In genomic region chr2:91278749-91279371, GRCm38 (mm10) we compare ENCODE assay signal across 9 mouse cellular contexts. TPM values are rescaled to one million over a fixed set of nuclear protein-coding genes. Genes with fewer than 3 reads are reported as not detected.
DNase-seq lines count a peak whose midpoint lies in the region; ATAC-seq and TF ChIP-seq lines count a peak whose summit lies in the region.
"Had no signal": no experiment of that assay in that cellular context is flagged by ENCODE, and none has a peak within 500 bp of the region (broad histone marks: within the 10 kb centered on the region; RNA-seq: fewer than 3 reads in every experiment).

No protein-coding gene starts in this region.

- no peak overlapping the region for H3K27ac ChIP-seq in forebrain, embryonic 15.5 days (replicated peaks)
- H3K27ac ChIP-seq in stomach, postnatal 0 days (replicated peaks) = peak overlapping the region; percentile 35; the same call in 1 of the 2 replicates
- H3K27ac ChIP-seq: limb, embryonic 15.5 days had no signal

- WGBS in forebrain, embryonic 15.5 days = 45% methylated on average over 10 of the region's 10 CpGs
- 30% methylated on average over 10 of the region's 10 CpGs for WGBS in stomach, postnatal 0 days

- no peaks in the 10 kb centered on the region for H3K27me3 ChIP-seq in forebrain, embryonic 15.5 days
- H3K27me3 ChIP-seq in stomach, postnatal 0 days (ENCODE audit: control insufficient read depth, insufficient read depth, low read length) = no peaks in the 10 kb centered on the region
- H3K27me3 ChIP-seq: limb, embryonic 15.5 days had no signal

- no peak for TF ChIP-seq EP300 in stomach, postnatal 0 days (optimal IDR thresholded peaks at IDR 0.05)

- TF ChIP-seq CTCF in stomach, postnatal 0 days (IDR thresholded peaks at IDR 0.05; ENCODE audit: low read depth) = peak; percentile 83

- DNase-seq in right cerebral cortex, adult 18-20 months = peak; percentile 52
- no peak for DNase-seq in right cerebral cortex, postnatal 36 days (ENCODE audit: low spot score in 2 of 2)
- peak; percentile 68 to 73 for DNase-seq in cerebellum, adult 18-20 months
- DNase-seq in kidney, postnatal 10 days = peak; percentile 81
- DNase-seq in lung, postnatal 4 days = peak; percentile 63 to 70
- peak; percentile 72 for DNase-seq in stomach, postnatal 0 days (ENCODE audit: low spot score)
- DNase-seq in urinary bladder, adult 18-20 months (ENCODE audit: low spot score in 2 of 2) = no peak

- no peak overlapping the region for H3K4me2 ChIP-seq in forebrain, embryonic 15.5 days (replicated peaks)
- no peak overlapping the region for H3K4me2 ChIP-seq in stomach, postnatal 0 days (replicated peaks; ENCODE audit: low read depth)
- H3K4me2 ChIP-seq: limb, embryonic 15.5 days had no signal

- H3K9me3 ChIP-seq in forebrain, embryonic 15.5 days = no peaks in the 10 kb centered on the region
- H3K9me3 ChIP-seq in stomach, postnatal 0 days (ENCODE audit: control insufficient read depth, low read length) = no peaks in the 10 kb centered on the region
- H3K9me3 ChIP-seq: limb, embryonic 15.5 days had no signal

- H3K4me3 ChIP-seq in forebrain, embryonic 15.5 days = no peak overlapping the region
- no peak overlapping the region for H3K4me3 ChIP-seq in stomach, postnatal 0 days (ENCODE audit: low read depth, low read length)
- H3K4me3 ChIP-seq: limb, embryonic 15.5 days had no signal

- H3K4me1 ChIP-seq in forebrain, embryonic 15.5 days = peaks cover 2% of the 10 kb centered on the region; the same call in 1 of the 2 replicates
- no peaks in the 10 kb centered on the region for H3K4me1 ChIP-seq in stomach, postnatal 0 days (replicated peaks; ENCODE audit: control insufficient read depth, insufficient read depth)

- peaks cover 43% of the 10 kb centered on the region for H3K36me3 ChIP-seq in forebrain, embryonic 15.5 days
- H3K36me3 ChIP-seq in stomach, postnatal 0 days (ENCODE audit: control insufficient read depth, insufficient read depth, low read length) = peaks cover 19% of the 10 kb centered on the region

- H3K9ac ChIP-seq in forebrain, embryonic 15.5 days (replicated peaks) = no peak overlapping the region
- no peak overlapping the region for H3K9ac ChIP-seq in stomach, postnatal 0 days (ENCODE audit: low read length)
- H3K9ac ChIP-seq: limb, embryonic 15.5 days had no signal

- peak; percentile 62 for ATAC-seq in forebrain, embryonic 15.5 days (replicated peaks)
- ATAC-seq in stomach, postnatal 0 days (ENCODE audit: low FRiP score, low TSS enrichment) = peak; percentile 62

RNA-seq across cellular contexts. Expression of gene Arfgap2, which starts 14.1 kb away (rescaled TPM):
- 78.0 and 79.0 TPM in 2 replicates for polyA plus RNA-seq in forebrain, embryonic 15.5 days (2015; fragmentation: Nextera tagmentation; extraction: Ambion mirVana)
- polyA plus RNA-seq in stomach, postnatal 0 days (2015; fragmentation: Nextera tagmentation; extraction: Ambion mirVana) = 46.7 and 48.1 TPM in 2 replicates

RNA-seq across cellular contexts. Expression of gene Pacsin3, which starts 23.1 kb away (rescaled TPM):
- polyA plus RNA-seq in forebrain, embryonic 15.5 days (2015; fragmentation: Nextera tagmentation; extraction: Ambion mirVana) = 19.8 and 22.9 TPM in 2 replicates
- 46.2 and 52.2 TPM in 2 replicates for polyA plus RNA-seq in stomach, postnatal 0 days (2015; fragmentation: Nextera tagmentation; extraction: Ambion mirVana)

RNA-seq across cellular contexts. Expression of gene Ddb2, which starts 42.1 kb away (rescaled TPM):
- 12.7 and 14.5 TPM in 2 replicates for polyA plus RNA-seq in forebrain, embryonic 15.5 days (2015; fragmentation: Nextera tagmentation; extraction: Ambion mirVana)
- polyA plus RNA-seq in stomach, postnatal 0 days (2015; fragmentation: Nextera tagmentation; extraction: Ambion mirVana) = 11.0 and 12.5 TPM in 2 replicates

Comparison
In these comparisons a context has a peak if more than half of its experiments do, and no peak if none do; other contexts are left out.
1. DNase-seq: peak in right cerebral cortex, adult 18-20 months (single experiment), cerebellum, adult 18-20 months (2 of 2), kidney, postnatal 10 days (single experiment), lung, postnatal 4 days (2 of 2) and stomach, postnatal 0 days (single experiment); none in right cerebral cortex, postnatal 36 days (0 of 2) and urinary bladder, adult 18-20 months (0 of 2).